Mouse (Mus musculus): ENCODE results near the gene Rbfox2. TPM values are rescaled to one million over a fixed set of nuclear protein-coding genes. Genes with fewer than 3 reads are reported as not detected.
A peak's percentile ranks its signal among the peaks of the same experiment; 100 is the strongest.

The Rbfox2 gene
- polyA plus RNA-seq, 1 experiment from 2014 or later: 67.8 TPM

DNA sequence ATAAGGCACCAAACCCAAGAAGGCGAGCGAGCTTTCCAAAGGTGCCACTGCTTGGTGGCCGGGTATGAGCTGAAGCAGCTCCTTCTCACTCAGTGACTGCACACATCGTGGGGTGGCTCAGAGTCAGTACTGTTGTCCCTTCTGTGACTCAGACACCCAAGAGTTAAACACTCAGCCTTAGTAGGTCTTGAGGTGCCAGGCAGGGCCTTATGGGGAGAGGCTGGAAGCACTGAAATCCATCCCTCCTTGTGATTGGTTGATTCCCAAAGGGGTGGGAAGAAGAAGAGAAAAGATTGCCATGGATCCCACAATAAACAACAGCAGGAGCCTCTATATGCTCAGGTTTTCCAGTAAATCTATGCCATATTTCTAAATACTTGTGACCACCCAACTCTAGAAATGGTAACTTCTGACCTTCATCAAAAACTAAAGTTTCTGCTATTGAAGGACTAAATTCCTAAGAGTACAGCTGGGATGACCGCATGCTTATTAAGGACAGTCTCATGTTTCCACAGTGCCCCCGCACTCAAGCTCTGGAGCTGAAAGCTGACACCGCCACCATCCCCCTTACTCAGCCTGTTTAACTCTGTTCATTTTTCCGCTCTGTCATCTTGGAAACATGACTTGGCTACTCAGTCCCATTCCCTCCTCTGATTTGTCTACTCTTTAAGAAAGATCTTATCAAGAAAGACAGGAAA is 92.2 kb downstream of the Rbfox2 start:
- no peaks in the 10 kb centered on the region for H3K27me3 ChIP-seq (replicated peaks; ENCODE audit: control insufficient read depth, insufficient read depth, low read length)
- H3K27ac ChIP-seq (ENCODE audit: low read depth): peak overlapping the region; percentile 74
- H3K9me3 ChIP-seq (ENCODE audit: control insufficient read depth, low read length): no peaks in the 10 kb centered on the region
- WGBS: 38% methylated on average over 8 of the region's 8 CpGs
- DNase-seq (ENCODE audit: low spot score) (no peak), ATAC-seq (replicated peaks; ENCODE audit: low FRiP score, low TSS enrichment, low read depth) (0 out of 2 replicates have a peak, but pooled peaks have one; percentile 47)
- peak overlapping the region; percentile 18 for H3K4me2 ChIP-seq (ENCODE audit: low read length)
- H3K9ac ChIP-seq (ENCODE audit: low read length): no peak overlapping the region
- H3K4me1 ChIP-seq (replicated peaks; ENCODE audit: control insufficient read depth, insufficient read depth, low read length): peaks cover 44% of the 10 kb centered on the region
- no peak overlapping the region for H3K4me3 ChIP-seq (ENCODE audit: low read depth, low read length)
- 0 out of 2 replicates have a peak, but pooled peaks cover 3% of the 10 kb centered on the region for H3K36me3 ChIP-seq (ENCODE audit: control insufficient read depth, insufficient read depth, low read length)

DNA sequence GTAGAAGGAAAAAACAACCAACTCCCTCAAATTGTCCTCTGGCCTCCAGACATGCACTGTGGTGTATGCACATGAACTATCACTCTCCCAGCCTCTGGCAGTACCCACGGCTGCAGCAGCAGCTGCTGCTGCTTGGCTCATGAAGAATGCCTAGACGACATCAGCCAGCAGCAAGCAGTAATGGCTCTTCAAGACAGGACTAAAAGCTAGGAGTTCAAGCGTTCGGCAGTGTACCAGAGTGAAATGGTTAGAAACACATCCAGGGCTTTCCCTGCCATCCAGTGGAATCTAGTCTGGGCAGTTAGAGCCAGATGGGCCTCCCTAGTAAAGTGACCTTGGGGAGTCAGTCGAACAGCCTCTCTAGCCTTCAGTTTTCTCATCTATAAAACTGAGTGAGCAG is 93.0 kb downstream of the Rbfox2 start:
- H3K4me2 ChIP-seq (ENCODE audit: low read length): no peak overlapping the region
- H3K4me1 ChIP-seq (replicated peaks; ENCODE audit: control insufficient read depth, insufficient read depth, low read length): peaks cover 48% of the 10 kb centered on the region
- no peak overlapping the region for H3K4me3 ChIP-seq (ENCODE audit: low read depth, low read length)
- H3K9ac ChIP-seq (ENCODE audit: low read length): no peak overlapping the region
- no peaks in the 10 kb centered on the region for H3K27me3 ChIP-seq (replicated peaks; ENCODE audit: control insufficient read depth, insufficient read depth, low read length)
- DNase-seq (ENCODE audit: low spot score) (no peak), ATAC-seq (replicated peaks; ENCODE audit: low FRiP score, low TSS enrichment, low read depth) (no peak)
- H3K36me3 ChIP-seq (ENCODE audit: control insufficient read depth, insufficient read depth, low read length): 0 out of 2 replicates have a peak, but pooled peaks cover 3% of the 10 kb centered on the region
- H3K9me3 ChIP-seq (ENCODE audit: control insufficient read depth, low read length): no peaks in the 10 kb centered on the region
- WGBS: 41% methylated on average over 5 of the region's 5 CpGs
- H3K27ac ChIP-seq (ENCODE audit: low read depth): peak overlapping the region; percentile 74; the same call in 1 of the 2 replicates

DNA sequence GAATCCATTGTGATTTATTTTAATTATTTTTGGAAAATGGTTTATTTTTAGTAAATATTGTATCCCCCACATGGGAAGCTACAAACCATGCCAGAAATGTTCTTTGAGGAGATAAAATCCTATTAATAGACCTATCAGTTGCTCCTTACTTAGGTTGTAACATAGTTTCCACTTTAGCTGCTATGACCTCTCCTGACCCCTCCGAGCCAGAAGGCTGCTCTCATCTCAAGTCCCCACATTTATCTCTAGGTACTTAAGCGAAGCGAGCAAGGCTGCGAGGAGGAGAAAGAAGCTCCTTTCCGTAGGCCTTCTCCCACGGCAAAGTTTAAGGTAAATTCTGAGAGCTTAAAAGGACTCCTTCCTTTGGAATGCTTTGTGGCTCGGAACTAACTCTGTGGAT is 94.0 kb downstream of the Rbfox2 start:
- Histone ChIP-seq H3K4me2 (ENCODE audit: low read length) (no peak overlapping the region), H3K9ac (ENCODE audit: low read length) (no peak overlapping the region), H3K36me3 (ENCODE audit: control insufficient read depth, insufficient read depth, low read length) (0 out of 2 replicates have a peak, but pooled peaks cover 3% of the 10 kb centered on the region), H3K4me3 (ENCODE audit: low read depth, low read length) (no peak overlapping the region), H3K9me3 (ENCODE audit: control insufficient read depth, low read length) (no peaks in the 10 kb centered on the region), H3K27ac (ENCODE audit: low read depth) (0 out of 2 replicates have a peak overlapping the region, but pooled peaks have one; percentile 14), H3K27me3 (replicated peaks; ENCODE audit: control insufficient read depth, insufficient read depth, low read length) (no peaks in the 10 kb centered on the region), H3K4me1 (replicated peaks; ENCODE audit: control insufficient read depth, insufficient read depth, low read length) (peaks cover 48% of the 10 kb centered on the region)
- ATAC-seq (replicated peaks; ENCODE audit: low FRiP score, low TSS enrichment, low read depth): no peak
- WGBS: 41% methylated on average over 7 of the region's 7 CpGs
- no peak for DNase-seq (ENCODE audit: low spot score)

DNA sequence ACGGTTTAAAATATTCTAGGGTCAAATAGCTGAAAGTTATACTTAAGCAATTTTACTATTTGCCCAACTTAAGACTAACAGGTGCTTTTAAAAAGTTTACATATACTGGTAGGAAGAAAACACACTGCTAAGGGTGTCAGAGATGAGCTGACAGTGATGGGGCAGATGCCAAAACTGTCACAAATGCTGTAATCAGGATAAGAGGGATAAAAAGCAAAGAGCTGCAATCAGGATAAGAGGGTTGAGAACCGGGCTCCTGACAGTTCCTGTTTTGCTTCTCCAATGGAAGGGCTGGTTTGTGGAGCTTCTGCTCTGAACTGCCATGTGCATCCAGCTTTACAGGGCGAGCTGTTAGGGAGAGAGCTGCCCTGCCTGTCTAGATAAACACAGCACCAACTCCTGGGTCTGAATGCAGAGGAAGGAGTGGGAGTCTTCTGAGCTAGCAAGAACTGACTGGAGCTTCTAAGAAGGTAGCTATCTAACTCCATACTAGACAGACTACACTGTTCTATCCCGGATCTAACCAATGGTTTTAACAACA is 94.5 kb downstream of the Rbfox2 start:
- Histone ChIP-seq H3K9me3 (ENCODE audit: control insufficient read depth, low read length) (no peaks in the 10 kb centered on the region), H3K4me1 (replicated peaks; ENCODE audit: control insufficient read depth, insufficient read depth, low read length) (peaks cover 48% of the 10 kb centered on the region), H3K36me3 (ENCODE audit: control insufficient read depth, insufficient read depth, low read length) (0 out of 2 replicates have a peak, but pooled peaks cover 3% of the 10 kb centered on the region), H3K4me3 (ENCODE audit: low read depth, low read length) (no peak overlapping the region), H3K4me2 (ENCODE audit: low read length) (no peak overlapping the region), H3K9ac (ENCODE audit: low read length) (no peak overlapping the region), H3K27ac (ENCODE audit: low read depth) (no peak overlapping the region), H3K27me3 (replicated peaks; ENCODE audit: control insufficient read depth, insufficient read depth, low read length) (no peaks in the 10 kb centered on the region)
- DNase-seq (ENCODE audit: low spot score) (no peak), ATAC-seq (replicated peaks; ENCODE audit: low FRiP score, low TSS enrichment, low read depth) (no peak)
- WGBS: 52% methylated on average over 4 of the region's 4 CpGs

DNA sequence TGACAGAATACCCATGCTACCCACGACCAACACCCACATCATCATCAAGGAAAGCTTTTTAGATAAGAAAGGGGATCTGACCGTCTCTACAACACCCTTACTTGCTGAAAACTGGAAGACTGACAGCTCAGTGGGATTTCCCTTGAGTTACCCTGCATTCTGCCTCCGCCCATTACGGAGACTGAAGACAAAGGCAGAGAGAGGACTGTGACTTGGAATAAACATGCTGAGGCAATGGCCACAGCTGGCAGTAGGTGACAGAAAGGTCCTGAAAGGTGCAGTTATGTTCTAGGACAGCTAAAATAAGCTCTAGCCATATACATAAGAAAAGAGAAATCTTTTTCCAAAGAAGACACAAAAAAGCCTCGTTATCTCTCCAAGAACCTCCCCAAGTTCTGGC is 99.8 kb downstream of the Rbfox2 start:
- Histone ChIP-seq H3K4me2 (ENCODE audit: low read length) (no peak overlapping the region), H3K9ac (ENCODE audit: low read length) (no peak overlapping the region), H3K27ac (ENCODE audit: low read depth) (no peak overlapping the region), H3K4me1 (replicated peaks; ENCODE audit: control insufficient read depth, insufficient read depth, low read length) (peaks cover 23% of the 10 kb centered on the region), H3K36me3 (ENCODE audit: control insufficient read depth, insufficient read depth, low read length) (no peaks in the 10 kb centered on the region), H3K27me3 (replicated peaks; ENCODE audit: control insufficient read depth, insufficient read depth, low read length) (no peaks in the 10 kb centered on the region), H3K4me3 (ENCODE audit: low read depth, low read length) (no peak overlapping the region), H3K9me3 (ENCODE audit: control insufficient read depth, low read length) (no peaks in the 10 kb centered on the region)
- no peak for ATAC-seq (replicated peaks; ENCODE audit: low FRiP score, low TSS enrichment, low read depth)
- WGBS: 80% methylated on average over 5 of the region's 5 CpGs
- no peak for DNase-seq (ENCODE audit: low spot score)

DNA sequence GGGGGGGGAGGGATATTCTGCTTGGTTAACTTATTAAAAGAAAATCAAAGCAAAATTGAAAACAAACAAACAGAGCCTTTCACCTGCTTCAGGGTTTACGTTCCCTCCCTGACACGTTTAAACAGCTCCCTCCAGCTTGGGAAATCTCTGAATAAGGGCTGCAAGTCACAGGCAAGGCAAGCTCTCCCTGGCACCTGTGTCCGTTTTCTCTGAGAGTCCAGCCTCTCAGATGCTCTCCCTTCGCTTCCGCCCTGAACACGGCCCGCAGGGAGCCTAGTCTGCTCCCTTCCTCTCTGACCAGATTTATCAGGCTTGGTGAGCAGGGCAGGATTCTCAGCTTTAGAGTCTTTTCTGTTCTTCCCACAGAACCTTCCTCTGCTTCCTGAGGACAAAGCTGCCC is 101.9 kb downstream of the Rbfox2 start:
- Histone ChIP-seq H3K9me3 (ENCODE audit: control insufficient read depth, low read length) (no peaks in the 10 kb centered on the region), H3K36me3 (ENCODE audit: control insufficient read depth, insufficient read depth, low read length) (no peaks in the 10 kb centered on the region), H3K9ac (ENCODE audit: low read length) (no peak overlapping the region), H3K27ac (ENCODE audit: low read depth) (no peak overlapping the region), H3K4me3 (ENCODE audit: low read depth, low read length) (no peak overlapping the region), H3K27me3 (replicated peaks; ENCODE audit: control insufficient read depth, insufficient read depth, low read length) (no peaks in the 10 kb centered on the region), H3K4me2 (ENCODE audit: low read length) (no peak overlapping the region), H3K4me1 (replicated peaks; ENCODE audit: control insufficient read depth, insufficient read depth, low read length) (peaks cover 29% of the 10 kb centered on the region)
- 62% methylated on average over 7 of the region's 7 CpGs for WGBS
- no peak for ATAC-seq (replicated peaks; ENCODE audit: low FRiP score, low TSS enrichment, low read depth)
- no peak for DNase-seq (ENCODE audit: low spot score)

DNA sequence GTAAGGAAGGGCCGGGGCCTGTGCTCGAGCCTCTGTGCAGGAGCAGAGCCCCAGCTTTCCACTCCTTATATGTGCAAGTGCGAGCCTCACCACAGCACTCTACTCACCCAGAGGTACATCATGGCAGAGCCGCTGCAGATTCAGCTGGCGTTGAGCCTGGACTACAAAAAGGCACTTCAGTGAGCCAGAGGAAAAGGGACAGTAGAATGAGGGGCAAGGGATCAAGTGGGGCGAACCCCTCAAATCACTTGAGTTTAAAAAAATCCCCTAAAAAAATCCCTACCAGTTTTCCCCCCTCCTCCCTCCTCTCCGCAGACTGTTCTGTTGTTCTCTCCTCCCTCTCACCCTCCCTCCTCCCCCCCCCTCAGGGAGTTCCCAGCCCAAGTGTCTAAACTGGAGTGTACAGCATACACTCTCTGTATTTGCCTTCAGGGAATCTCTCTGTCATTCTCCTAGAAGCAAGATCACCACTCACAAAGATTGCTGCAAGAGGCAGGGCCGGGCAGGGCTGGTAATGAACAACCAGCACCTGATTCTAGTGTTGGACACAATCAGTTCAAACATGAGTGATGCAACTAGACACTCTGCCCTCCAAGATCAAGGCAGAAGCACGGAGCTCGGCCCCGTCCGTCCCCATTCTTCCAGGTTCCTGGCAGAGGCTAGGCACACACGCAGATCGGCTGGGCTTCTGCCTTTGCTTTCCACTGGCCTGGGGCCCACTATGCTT is 103.4 kb downstream of the Rbfox2 start:
- no peaks in the 10 kb centered on the region for H3K27me3 ChIP-seq (replicated peaks; ENCODE audit: control insufficient read depth, insufficient read depth, low read length)
- H3K4me1 ChIP-seq (replicated peaks; ENCODE audit: control insufficient read depth, insufficient read depth, low read length): peaks cover 25% of the 10 kb centered on the region
- peak; percentile 63 for DNase-seq (ENCODE audit: low spot score)
- no peaks in the 10 kb centered on the region for H3K9me3 ChIP-seq (ENCODE audit: control insufficient read depth, low read length)
- H3K4me2 ChIP-seq (ENCODE audit: low read length): peak overlapping the region; percentile 31
- 40% methylated on average over 14 of the region's 14 CpGs for WGBS
- no peaks in the 10 kb centered on the region for H3K36me3 ChIP-seq (ENCODE audit: control insufficient read depth, insufficient read depth, low read length)
- no peak overlapping the region for H3K4me3 ChIP-seq (ENCODE audit: low read depth, low read length)
- ATAC-seq (replicated peaks; ENCODE audit: low FRiP score, low TSS enrichment, low read depth): peak; percentile 65
- H3K9ac ChIP-seq (ENCODE audit: low read length): 0 out of 2 replicates have a peak overlapping the region, but pooled peaks have one; percentile 30
- peak overlapping the region; percentile 84 for H3K27ac ChIP-seq (ENCODE audit: low read depth)

DNA sequence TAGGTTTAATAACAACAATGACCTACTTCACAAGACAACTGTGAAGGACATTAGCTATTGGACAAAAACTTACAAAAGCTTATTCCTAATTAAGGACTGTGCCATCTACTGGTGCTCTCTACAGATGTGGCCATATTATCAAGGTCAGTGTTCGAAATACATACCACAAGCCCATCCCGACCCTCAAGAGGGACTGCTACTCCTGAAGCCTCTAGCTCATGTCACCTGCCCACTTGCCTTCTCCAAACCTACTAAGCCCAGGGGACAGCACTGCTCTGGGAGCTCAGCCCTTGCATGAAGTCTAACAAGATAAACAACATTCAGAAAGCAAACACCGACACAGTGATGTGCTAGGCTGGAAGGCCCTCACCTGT is 103.9 kb downstream of the Rbfox2 start:
- H3K27me3 ChIP-seq (replicated peaks; ENCODE audit: control insufficient read depth, insufficient read depth, low read length): no peaks in the 10 kb centered on the region
- peak overlapping the region; percentile 84 for H3K27ac ChIP-seq (ENCODE audit: low read depth)
- H3K9ac ChIP-seq (ENCODE audit: low read length): 0 out of 2 replicates have a peak overlapping the region, but pooled peaks have one; percentile 30
- DNase-seq (ENCODE audit: low spot score) (no peak), ATAC-seq (replicated peaks; ENCODE audit: low FRiP score, low TSS enrichment, low read depth) (peak; percentile 28; the same call in 1 of the 2 replicates)
- 60% methylated on average over 3 of the region's 3 CpGs for WGBS
- H3K9me3 ChIP-seq (ENCODE audit: control insufficient read depth, low read length): no peaks in the 10 kb centered on the region
- H3K4me1 ChIP-seq (replicated peaks; ENCODE audit: control insufficient read depth, insufficient read depth, low read length): peaks cover 25% of the 10 kb centered on the region
- no peaks in the 10 kb centered on the region for H3K36me3 ChIP-seq (ENCODE audit: control insufficient read depth, insufficient read depth, low read length)
- H3K4me3 ChIP-seq (ENCODE audit: low read depth, low read length): no peak overlapping the region
- peak overlapping the region; percentile 31 for H3K4me2 ChIP-seq (ENCODE audit: low read length)
